Mouse (Mus musculus): Measurements from ENCODE around the gene Dyrk2. TPM values are rescaled to one million over a fixed set of nuclear protein-coding genes. Genes with fewer than 3 reads are reported as not detected.

The Dyrk2 gene
- polyA plus RNA-seq, 1 experiment from 2014 or later = 7.0 TPM

- no peak overlapping the region for H3K27ac ChIP-seq (ENCODE audit: low read length)
Measured at GRCm38 (mm10) chr10:118880776-118881175, 10.8 kb upstream of the Dyrk2 start.

GRCm38 (mm10) chr10:118872196-118872595 lies 2.2 kb upstream of the Dyrk2 start:
- no peaks in the 10 kb centered on the region for H3K36me3 ChIP-seq (ENCODE audit: insufficient read depth, low read length)
- H3K9me3 ChIP-seq (ENCODE audit: low read length) = no peaks in the 10 kb centered on the region
- WGBS = 97% methylated on average over 2 of the region's 2 CpGs
- H3K27me3 ChIP-seq (replicated peaks; ENCODE audit: insufficient read depth, low read length) = no peaks in the 10 kb centered on the region
- no peak for DNase-seq (ENCODE audit: low spot score)
- peaks cover 10% of the 10 kb centered on the region; the same call in 1 of the 2 replicates for H3K4me1 ChIP-seq (ENCODE audit: insufficient read depth, low read depth, low read length)
- no peak overlapping the region for H3K4me2 ChIP-seq (replicated peaks; ENCODE audit: low read depth, low read length)
- H3K27ac ChIP-seq (ENCODE audit: low read length) = no peak overlapping the region
- no peak overlapping the region for H3K9ac ChIP-seq (replicated peaks; ENCODE audit: low read depth)
- no peak overlapping the region for H3K4me3 ChIP-seq (ENCODE audit: low read depth, low read length)
- TF ChIP-seq CTCF (IDR thresholded peaks at IDR 0.05) = no peak
- no peak for TF ChIP-seq EP300 (IDR thresholded peaks at IDR 0.05)
- ATAC-seq = no peak

More at GRCm38 (mm10) chr10:118880776-118881175, 10.8 kb upstream of the Dyrk2 start:
- Histone ChIP-seq H3K4me2 (replicated peaks; ENCODE audit: low read depth, low read length) (no peak overlapping the region), H3K9ac (replicated peaks; ENCODE audit: low read depth) (no peak overlapping the region), H3K4me1 (ENCODE audit: insufficient read depth, low read depth, low read length) (no peaks in the 10 kb centered on the region), H3K36me3 (ENCODE audit: insufficient read depth, low read length) (no peaks in the 10 kb centered on the region), H3K27me3 (replicated peaks; ENCODE audit: insufficient read depth, low read length) (no peaks in the 10 kb centered on the region), H3K9me3 (ENCODE audit: low read length) (no peaks in the 10 kb centered on the region), H3K4me3 (ENCODE audit: low read depth, low read length) (no peak overlapping the region)
- DNase-seq (ENCODE audit: low spot score) (no peak), ATAC-seq (no peak)
- WGBS = 70% methylated on average over 2 of the region's 2 CpGs
- TF ChIP-seq EP300 (IDR thresholded peaks at IDR 0.05) (no peak), CTCF (IDR thresholded peaks at IDR 0.05) (no peak)

GRCm38 (mm10) chr10:118869591-118870001 lies 413 bp downstream of the Dyrk2 start:
- DNase-seq (ENCODE audit: low spot score) (peak; percentile 96), ATAC-seq (peak; percentile 85)
- Histone ChIP-seq H3K4me1 (ENCODE audit: insufficient read depth, low read depth, low read length) (peaks cover 19% of the 10 kb centered on the region; the same call in 1 of the 2 replicates), H3K4me3 (ENCODE audit: low read depth, low read length) (peak overlapping the region; percentile 98), H3K27me3 (replicated peaks; ENCODE audit: insufficient read depth, low read length) (no peaks in the 10 kb centered on the region), H3K4me2 (replicated peaks; ENCODE audit: low read depth, low read length) (peak overlapping the region; percentile 78), H3K9ac (replicated peaks; ENCODE audit: low read depth) (peak overlapping the region; percentile 24; the same call in 1 of the 2 replicates), H3K36me3 (ENCODE audit: insufficient read depth, low read length) (no peaks in the 10 kb centered on the region; the same call in 1 of the 2 replicates), H3K9me3 (ENCODE audit: low read length) (no peaks in the 10 kb centered on the region), H3K27ac (ENCODE audit: low read length) (peak overlapping the region; percentile 97)
- WGBS = 0% methylated on average over 16 of the region's 16 CpGs
- TF ChIP-seq CTCF (IDR thresholded peaks at IDR 0.05) (peak; percentile 2; the same call in 1 of the 2 replicates), EP300 (IDR thresholded peaks at IDR 0.05) (no peak)

GRCm38 (mm10) chr10:118868601-118869590 lies 1.1 kb downstream of the Dyrk2 start:
- Histone ChIP-seq H3K9ac (replicated peaks; ENCODE audit: low read depth) (peak overlapping the region; percentile 95), H3K9me3 (ENCODE audit: low read length) (no peaks in the 10 kb centered on the region), H3K4me3 (ENCODE audit: low read depth, low read length) (peak overlapping the region; percentile 98), H3K36me3 (ENCODE audit: insufficient read depth, low read length) (no peaks in the 10 kb centered on the region; the same call in 1 of the 2 replicates), H3K27ac (ENCODE audit: low read length) (peak overlapping the region; percentile 97), H3K27me3 (replicated peaks; ENCODE audit: insufficient read depth, low read length) (no peaks in the 10 kb centered on the region), H3K4me2 (replicated peaks; ENCODE audit: low read depth, low read length) (peak overlapping the region; percentile 78), H3K4me1 (ENCODE audit: insufficient read depth, low read depth, low read length) (peaks cover 19% of the 10 kb centered on the region; the same call in 1 of the 2 replicates)
- DNase-seq (ENCODE audit: low spot score) (peak; percentile 85), ATAC-seq (peak; percentile 77)
- no peak for TF ChIP-seq EP300 (IDR thresholded peaks at IDR 0.05)
- 2% methylated on average over 43 of the region's 130 CpGs for WGBS

- TF ChIP-seq CTCF (IDR thresholded peaks at IDR 0.05) = no peak
- TF ChIP-seq EP300 (IDR thresholded peaks at IDR 0.05) = no peak
- ATAC-seq = peak; percentile 28
- no peaks in the 10 kb centered on the region; the same call in 1 of the 2 replicates for H3K36me3 ChIP-seq (ENCODE audit: insufficient read depth, low read length)
Measured at GRCm38 (mm10) chr10:118867896-118868600, 2.0 kb downstream of the Dyrk2 start.

More at GRCm38 (mm10) chr10:118867896-118868600, 2.0 kb downstream of the Dyrk2 start:
- H3K9ac ChIP-seq (replicated peaks; ENCODE audit: low read depth) = peak overlapping the region; percentile 95
- H3K9me3 ChIP-seq (ENCODE audit: low read length) = no peaks in the 10 kb centered on the region
- H3K4me1 ChIP-seq (ENCODE audit: insufficient read depth, low read depth, low read length) = peaks cover 19% of the 10 kb centered on the region; the same call in 1 of the 2 replicates
- peak overlapping the region; percentile 97 for H3K27ac ChIP-seq (ENCODE audit: low read length)
- H3K4me3 ChIP-seq (ENCODE audit: low read depth, low read length) = peak overlapping the region; percentile 98
- no peaks in the 10 kb centered on the region for H3K27me3 ChIP-seq (replicated peaks; ENCODE audit: insufficient read depth, low read length)
- DNase-seq (ENCODE audit: low spot score) = peak; percentile 64
- WGBS = 0% methylated on average over 35 of the region's 62 CpGs
- peak overlapping the region; percentile 78 for H3K4me2 ChIP-seq (replicated peaks; ENCODE audit: low read depth, low read length)

All from lung, postnatal 0 days (tissue).